Mouse (Mus musculus): ENCODE results near the gene Qrsl1.
"Not testable (repeated sequence)": the region's sequence is repeated elsewhere in the genome, so short reads cannot be mapped to it uniquely, and the experiment has no call there.

Gene Qrsl1

GRCm38 (mm10) chr10:43901578-43902194 is at the start of gene Qrsl1, which contains the start of gene Rtn4ip1:
Qrsl1 (minus strand) TSS chr10:43901745.
Rtn4ip1 (plus strand) TSS chr10:43901807.
- peak; percentile 86 for DNase-seq (ENCODE audit: low read depth, low spot score)

GRCm38 (mm10) chr10:43945435-43945834 is 43.9 kb upstream of the Qrsl1 start:
- no peak for DNase-seq (ENCODE audit: low read depth, low spot score)

GRCm38 (mm10) chr10:43943736-43944135 is 42.2 kb upstream of the Qrsl1 start:
- no peak for DNase-seq (ENCODE audit: low read depth, low spot score)

GRCm38 (mm10) chr10:43939136-43939662 is 37.7 kb upstream of the Qrsl1 start:
- no peak for DNase-seq (ENCODE audit: low read depth, low spot score)

- no peak for DNase-seq (ENCODE audit: low read depth, low spot score)
Observed at GRCm38 (mm10) chr10:43928596-43928995, 27.1 kb upstream of the Qrsl1 start.

GRCm38 (mm10) chr10:43927736-43928135 is 26.2 kb upstream of the Qrsl1 start:
- DNase-seq (ENCODE audit: low read depth, low spot score): no peak

GRCm38 (mm10) chr10:43925776-43926175 is 24.2 kb upstream of the Qrsl1 start:
- not testable (repeated sequence) for DNase-seq (ENCODE audit: low read depth, low spot score)

GRCm38 (mm10) chr10:43923096-43923495 is 21.6 kb upstream of the Qrsl1 start:
- no peak for DNase-seq (ENCODE audit: low read depth, low spot score)

- peak; percentile 59 for DNase-seq (ENCODE audit: low read depth, low spot score)
Observed at GRCm38 (mm10) chr10:43918696-43919608, 17.4 kb upstream of the Qrsl1 start.

GRCm38 (mm10) chr10:43916737-43917136 is 15.2 kb upstream of the Qrsl1 start:
- no peak for DNase-seq (ENCODE audit: low read depth, low spot score)

- DNase-seq (ENCODE audit: low read depth, low spot score): no peak
Observed at GRCm38 (mm10) chr10:43916181-43916580, 14.6 kb upstream of the Qrsl1 start.

- no peak for DNase-seq (ENCODE audit: low read depth, low spot score)
Observed at GRCm38 (mm10) chr10:43912236-43912635, 10.7 kb upstream of the Qrsl1 start.

GRCm38 (mm10) chr10:43910873-43911142 is 9.3 kb upstream of the Qrsl1 start:
- no peak for DNase-seq (ENCODE audit: low read depth, low spot score)

GRCm38 (mm10) chr10:43910032-43910872 is 8.7 kb upstream of the Qrsl1 start:
- no peak for DNase-seq (ENCODE audit: low read depth, low spot score)

GRCm38 (mm10) chr10:43904569-43904968 is 3.0 kb upstream of the Qrsl1 start:
- no peak for DNase-seq (ENCODE audit: low read depth, low spot score)

GRCm38 (mm10) chr10:43900883-43901570 is 518 bp downstream of the Qrsl1 start:
- no peak for DNase-seq (ENCODE audit: low read depth, low spot score)

- DNase-seq (ENCODE audit: low read depth, low spot score): no peak
Observed at GRCm38 (mm10) chr10:43898276-43898675, 3.3 kb downstream of the Qrsl1 start.

- no peak for DNase-seq (ENCODE audit: low read depth, low spot score)
Observed at GRCm38 (mm10) chr10:43896065-43896464, 5.5 kb downstream of the Qrsl1 start.

- no peak for DNase-seq (ENCODE audit: low read depth, low spot score)
Observed at GRCm38 (mm10) chr10:43892971-43893370, 8.6 kb downstream of the Qrsl1 start.

GRCm38 (mm10) chr10:43888976-43889375 is 12.6 kb downstream of the Qrsl1 start:
- no peak for DNase-seq (ENCODE audit: low read depth, low spot score)

- DNase-seq (ENCODE audit: low read depth, low spot score): no peak
Observed at GRCm38 (mm10) chr10:43887676-43888075, 13.9 kb downstream of the Qrsl1 start.

Measured in retina, postnatal 7 days (tissue).